Mouse (Mus musculus) right cerebral cortex, adult 2 months (tissue): ENCODE data around the gene Kcnip4.

Source experiments
- DNase-seq, 2 experiments: peaks; one replicate each; pipeline ENCODE4 v3.0.0; 2021 to 2022; ENCODE audit warnings: low spot score in 2 of 2

The Kcnip4 gene

GRCm38 (mm10) chr5:49356381-49356780, 168.3 kb downstream of the Kcnip4 start:
- DNase-seq, result no peak

GRCm38 (mm10) chr5:49352061-49352460, 172.6 kb downstream of the Kcnip4 start:
- DNase-seq, result no peak

- peak; percentile 68 to 71 for DNase-seq
These were observed 174.4 kb downstream of the Kcnip4 start for GRCm38 (mm10) chr5:49350126-49350909.

- DNase-seq, result no peak
These were observed 175.2 kb downstream of the Kcnip4 start for GRCm38 (mm10) chr5:49349541-49349940.

GRCm38 (mm10) chr5:49348511-49348910, 176.2 kb downstream of the Kcnip4 start:
- no peak for DNase-seq

GRCm38 (mm10) chr5:49344606-49345005, 180.1 kb downstream of the Kcnip4 start:
- no peak for DNase-seq

GRCm38 (mm10) chr5:49337164-49337563, 187.5 kb downstream of the Kcnip4 start:
- DNase-seq, result no peak

- DNase-seq, result no peak
These were observed 191.6 kb downstream of the Kcnip4 start for GRCm38 (mm10) chr5:49333063-49333462.

- no peak for DNase-seq
These were observed 195.7 kb downstream of the Kcnip4 start for GRCm38 (mm10) chr5:49329023-49329422.

- DNase-seq, result no peak
These were observed 206.0 kb downstream of the Kcnip4 start for GRCm38 (mm10) chr5:49318661-49319060.

GRCm38 (mm10) chr5:49317869-49318268, 206.8 kb downstream of the Kcnip4 start:
- DNase-seq, result no peak

GRCm38 (mm10) chr5:49306796-49307195, 217.9 kb downstream of the Kcnip4 start:
- DNase-seq, result no peak

GRCm38 (mm10) chr5:49305321-49305720, 219.4 kb downstream of the Kcnip4 start:
- DNase-seq, result no peak

- DNase-seq, result no peak
These were observed 226.1 kb downstream of the Kcnip4 start for GRCm38 (mm10) chr5:49298654-49299053.

- DNase-seq, result peak in 1 of 2 experiments; percentile 26
These were observed 232.3 kb downstream of the Kcnip4 start for GRCm38 (mm10) chr5:49292421-49292820.

GRCm38 (mm10) chr5:49291801-49292200, 232.9 kb downstream of the Kcnip4 start:
- peak in 1 of 2 experiments; percentile 21 for DNase-seq

- peak; percentile 37 to 40 for DNase-seq
These were observed 239.1 kb downstream of the Kcnip4 start for GRCm38 (mm10) chr5:49285455-49286135.

GRCm38 (mm10) chr5:49284776-49285175, 239.9 kb downstream of the Kcnip4 start:
- DNase-seq, result peak in 1 of 2 experiments; percentile 10

GRCm38 (mm10) chr5:49283403-49283802, 241.3 kb downstream of the Kcnip4 start:
- DNase-seq, result no peak

GRCm38 (mm10) chr5:49271864-49272263, 252.8 kb downstream of the Kcnip4 start:
- DNase-seq, result no peak

- DNase-seq, result no peak
These were observed 255.9 kb downstream of the Kcnip4 start for GRCm38 (mm10) chr5:49268807-49269206.

- DNase-seq, result peak in 1 of 2 experiments; percentile 11
These were observed 265.4 kb downstream of the Kcnip4 start for GRCm38 (mm10) chr5:49259356-49259755.

GRCm38 (mm10) chr5:49256850-49257249, 267.9 kb downstream of the Kcnip4 start:
- DNase-seq, result no peak
